Mouse (Mus musculus) thymus, adult 18-20 months (tissue): ENCODE results near the gene Gm9970.
A peak's percentile ranks its signal among the peaks of the same experiment; 100 is the strongest.

Experiments used
- DNase-seq, 2 experiments: peaks; one replicate each; pipeline ENCODE4 v3.0.0; 2022; ENCODE audit warnings: mixed read lengths in 2 of 2

Gene Gm9970

GRCm38 (mm10) chr5:31194486-31195485 is 46.2 kb downstream of the Gm9970 start:
- DNase-seq, result no peak

- DNase-seq, result no peak
These were observed 47.3 kb downstream of the Gm9970 start for GRCm38 (mm10) chr5:31193631-31194281.

- peak; percentile 99 for DNase-seq
These were observed 47.9 kb downstream of the Gm9970 start, which contains the start of the genes Snx17 and Eif2b4 for GRCm38 (mm10) chr5:31192939-31193630. Gene Snx17, plus strand, starts transcription at chr5:31193227. Gene Eif2b4, minus strand, starts transcription at chr5:31193430.

- DNase-seq, result no peak
These were observed 48.7 kb downstream of the Gm9970 start for GRCm38 (mm10) chr5:31192045-31192938.
